Mouse (Mus musculus): ENCODE data around the gene Ttc7b.

The Ttc7b gene

DNA sequence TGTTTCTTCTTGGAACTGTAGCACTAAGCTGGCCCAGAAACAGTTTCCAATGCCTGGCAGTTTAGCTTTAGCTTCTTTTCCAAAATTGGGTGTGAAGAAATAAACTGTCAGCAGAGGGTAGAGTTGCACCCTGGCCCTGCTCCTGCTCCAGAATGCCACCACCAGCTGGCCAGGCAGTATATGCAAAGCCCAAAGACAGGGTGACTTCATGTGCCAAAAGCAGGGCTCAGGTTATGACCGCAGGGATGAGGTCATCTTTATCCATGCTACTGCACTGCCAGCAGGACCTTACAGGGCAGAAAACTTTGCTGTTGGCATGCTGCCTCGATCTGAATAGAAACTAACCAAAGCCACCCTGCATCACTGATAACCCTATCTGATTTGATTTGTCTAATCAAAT lies 65.2 kb downstream of the Ttc7b start:
- no peak for DNase-seq (ENCODE audit: low read depth, low spot score)

DNA sequence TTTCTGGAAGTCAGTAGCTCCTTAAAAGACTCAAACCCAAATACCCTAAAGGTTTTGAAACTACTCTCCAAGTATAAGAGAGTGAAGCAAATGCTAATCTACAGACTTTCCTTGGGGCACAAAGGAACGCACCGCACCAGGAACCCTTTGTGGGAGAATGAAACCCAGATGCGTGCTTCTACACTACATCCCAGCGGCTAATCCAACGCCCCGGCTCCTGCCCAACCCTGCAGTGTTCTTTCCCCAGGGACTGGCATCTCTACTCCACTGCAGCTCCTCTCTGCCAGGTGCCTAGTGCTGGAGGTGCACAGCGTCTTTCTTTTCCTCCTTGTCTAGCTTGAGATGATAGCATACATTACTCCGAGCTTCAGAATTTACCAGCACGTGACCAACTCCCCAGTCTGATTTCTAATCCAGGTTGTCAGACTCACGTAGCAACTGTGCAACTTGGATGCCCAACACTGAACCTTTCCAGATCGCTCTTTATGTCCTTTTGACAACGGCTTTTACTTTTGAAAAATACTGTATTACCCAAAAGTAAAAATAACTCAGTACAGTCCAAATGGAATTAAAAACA lies 72.8 kb downstream of the Ttc7b start:
- no peak for DNase-seq (ENCODE audit: low read depth, low spot score)

DNA sequence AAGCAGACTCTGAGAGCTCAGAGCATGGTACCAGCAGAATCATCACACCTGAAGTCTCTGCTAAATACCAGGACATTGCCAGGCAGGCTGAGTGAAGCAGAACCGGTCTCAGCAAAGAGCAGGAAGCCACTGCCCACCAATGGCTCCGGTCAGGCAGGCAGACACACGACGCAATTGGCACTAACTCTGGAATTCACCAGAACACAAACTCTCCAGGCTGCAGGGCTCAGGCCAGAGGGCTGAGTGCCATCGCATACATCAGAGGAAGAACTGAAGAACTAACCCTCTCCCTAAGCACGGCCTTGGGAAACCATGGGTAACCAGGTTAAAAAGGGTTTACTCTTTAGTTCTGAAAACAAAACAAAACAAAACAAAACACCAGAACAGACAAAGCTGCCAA lies 73.5 kb downstream of the Ttc7b start:
- DNase-seq (ENCODE audit: low read depth, low spot score), result no peak

DNA sequence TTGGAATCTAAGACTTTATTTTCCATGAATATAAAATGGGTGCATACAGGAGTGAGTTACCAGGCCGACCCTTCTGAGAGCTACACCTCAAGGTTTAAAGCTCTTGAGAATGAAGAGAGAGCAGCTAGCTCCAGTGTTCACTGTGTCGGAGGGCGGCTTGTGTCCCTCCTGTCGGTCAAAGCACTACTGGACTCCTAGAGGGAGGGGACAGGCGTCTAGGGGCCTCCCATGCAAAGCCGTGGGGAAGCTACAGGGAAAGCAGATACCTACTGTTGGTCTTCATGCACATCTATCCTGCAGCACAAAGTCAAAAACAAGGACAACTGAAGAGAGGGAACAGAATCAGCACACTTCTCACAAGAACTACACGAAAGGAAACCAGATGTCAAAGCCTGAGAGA lies 74.9 kb downstream of the Ttc7b start:
- DNase-seq (ENCODE audit: low read depth, low spot score), result no peak

DNA sequence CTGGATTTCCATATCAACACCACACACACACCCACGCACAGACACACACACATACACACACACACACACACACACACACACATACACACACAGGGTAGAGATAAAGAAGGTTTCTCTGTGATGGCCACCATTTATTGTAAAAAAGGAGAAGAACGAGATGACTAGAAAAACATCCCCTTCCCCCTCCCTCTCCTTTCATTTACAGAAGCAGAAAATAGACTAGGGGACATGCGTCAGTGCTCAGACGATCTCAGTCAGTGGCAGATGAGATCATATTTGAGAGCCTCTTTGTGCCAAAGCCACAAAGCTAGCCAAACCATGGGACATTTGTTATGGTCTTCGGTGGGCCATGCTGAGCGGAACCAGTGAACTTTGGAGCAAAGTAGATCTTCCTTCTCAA lies 75.4 kb downstream of the Ttc7b start:
- DNase-seq (ENCODE audit: low read depth, low spot score), result no peak

DNA sequence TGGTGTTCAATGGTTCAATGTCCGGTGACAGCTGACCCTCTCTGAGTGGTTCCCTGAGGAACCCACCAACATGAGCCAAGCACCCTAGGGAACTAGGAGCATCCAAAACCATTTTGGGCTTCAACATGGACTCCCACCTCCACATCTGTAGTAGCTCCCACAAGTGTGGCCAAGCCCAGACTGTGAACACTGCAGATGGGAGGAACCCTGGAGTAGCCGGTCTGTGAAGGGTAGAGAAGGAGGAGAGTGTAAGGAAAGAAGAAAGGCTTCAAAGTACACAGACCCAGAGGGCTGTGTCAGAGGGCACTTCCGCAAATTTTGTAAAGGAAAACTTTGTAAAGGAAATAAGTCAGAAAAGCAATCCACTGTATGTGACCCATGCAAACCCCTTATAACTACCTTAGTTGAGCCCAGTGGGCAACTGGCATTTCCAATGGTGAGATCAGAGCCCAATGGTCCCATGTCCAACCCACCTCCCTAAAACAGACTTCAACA lies 75.9 kb downstream of the Ttc7b start:
- no peak for DNase-seq (ENCODE audit: low read depth, low spot score)

DNA sequence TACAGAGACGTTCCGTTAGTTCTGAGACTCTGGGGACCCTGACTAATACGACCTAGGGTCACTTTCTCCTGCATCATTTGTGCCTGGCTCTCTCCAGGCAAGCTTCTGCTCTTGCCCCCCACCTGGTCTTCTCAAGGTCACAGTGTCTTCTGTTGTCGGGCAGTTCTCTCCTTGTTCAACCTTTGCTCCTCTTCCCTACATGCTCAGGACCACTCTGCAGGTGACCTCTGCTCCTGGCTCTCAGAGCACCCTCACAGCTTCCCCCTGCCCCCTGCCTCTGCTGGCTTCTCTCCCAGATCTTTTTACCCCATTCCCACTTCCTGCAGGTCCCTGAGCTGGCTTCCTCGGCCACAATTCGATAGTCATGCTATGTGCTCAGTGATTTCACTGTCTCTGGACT lies 77.2 kb downstream of the Ttc7b start:
- DNase-seq (ENCODE audit: low read depth, low spot score), result no peak

DNA sequence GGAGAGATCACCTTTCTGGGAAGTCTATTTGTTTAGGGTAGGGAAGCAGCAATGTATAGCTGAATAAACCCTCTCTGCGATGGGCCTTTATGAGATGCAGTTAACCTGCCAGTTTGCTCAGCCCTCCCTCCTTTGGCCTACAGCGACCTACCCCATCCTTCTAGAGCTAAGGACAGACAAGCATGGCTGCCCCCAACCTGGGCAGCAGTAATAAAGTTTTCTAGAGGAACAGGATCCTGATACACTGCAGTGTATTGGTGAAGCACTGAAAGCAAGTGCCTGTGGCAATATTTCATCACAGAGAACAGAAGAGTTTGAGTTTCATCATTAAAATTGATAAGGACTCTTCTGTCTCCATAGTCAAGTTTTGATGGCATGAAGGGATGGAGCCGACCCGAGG lies 79.0 kb downstream of the Ttc7b start:
- no peak for DNase-seq (ENCODE audit: low read depth, low spot score)

DNA sequence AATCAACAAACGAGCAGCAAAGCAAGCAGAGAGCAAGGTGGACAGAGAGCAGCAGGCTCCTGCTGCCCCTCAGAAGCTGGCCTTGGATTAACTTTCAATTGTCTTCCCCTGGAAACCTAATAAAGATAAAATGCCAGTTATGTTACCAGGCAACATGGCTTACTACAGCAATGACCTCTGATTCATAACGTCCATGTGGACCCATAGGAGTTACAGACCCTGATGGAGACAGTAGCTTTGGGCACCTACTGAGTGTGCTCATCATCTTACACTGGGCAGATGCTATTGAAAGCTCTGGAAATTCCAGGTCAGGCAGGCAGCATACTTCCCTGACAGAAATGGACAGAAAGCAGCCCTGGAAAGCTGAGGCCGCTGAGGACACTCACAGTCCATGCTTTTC lies 80.7 kb downstream of the Ttc7b start:
- DNase-seq (ENCODE audit: low read depth, low spot score), result no peak

DNA sequence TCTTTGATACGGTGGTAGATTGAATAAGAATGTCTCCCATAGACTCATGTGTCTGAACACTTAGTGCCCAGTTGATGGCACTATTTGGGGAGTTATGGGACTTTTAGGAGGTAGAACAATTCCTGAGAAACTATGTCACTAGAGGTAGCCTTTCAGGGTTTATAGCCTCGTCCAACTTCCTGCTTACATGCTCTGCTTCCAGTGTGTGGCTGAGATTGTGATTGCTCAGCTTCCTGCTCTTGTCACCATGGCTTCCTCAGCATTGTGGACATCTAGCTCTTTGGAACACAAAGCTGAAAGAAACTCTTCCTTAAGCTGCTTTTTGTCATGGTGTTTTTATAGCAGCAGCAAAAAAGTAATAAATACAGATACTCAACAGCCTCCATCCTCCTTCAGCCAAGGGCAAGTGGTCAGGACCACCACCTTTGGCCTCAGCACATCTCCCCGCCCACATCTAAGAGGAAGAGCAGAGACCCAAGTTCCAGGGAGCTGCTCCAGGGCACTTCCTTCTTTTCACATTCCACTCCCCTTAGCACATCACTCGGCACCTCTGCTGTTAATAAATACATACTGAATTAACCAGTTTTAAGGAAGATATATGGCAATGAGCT lies 81.4 kb downstream of the Ttc7b start:
- DNase-seq (ENCODE audit: low read depth, low spot score), result no peak

DNA sequence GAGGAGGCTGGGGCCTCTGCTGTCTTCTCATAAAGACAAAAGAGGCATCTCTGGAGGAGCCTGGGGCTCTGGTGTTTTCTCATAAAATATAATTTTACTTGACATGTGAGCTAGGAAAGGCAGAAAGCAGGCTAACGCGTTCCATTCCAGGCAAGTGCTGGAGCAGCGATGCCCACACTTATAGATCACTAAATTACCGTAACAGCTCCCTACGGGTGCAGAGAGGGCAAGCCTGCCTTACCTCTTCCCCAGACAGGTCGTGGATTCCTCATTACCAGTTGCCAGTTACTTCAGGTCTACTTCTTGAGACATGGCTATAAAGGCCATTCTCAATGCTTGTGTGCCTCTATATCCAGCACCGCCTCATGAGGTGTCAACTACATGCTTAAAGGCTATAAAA lies 82.1 kb downstream of the Ttc7b start:
- DNase-seq (ENCODE audit: low read depth, low spot score), result no peak

DNA sequence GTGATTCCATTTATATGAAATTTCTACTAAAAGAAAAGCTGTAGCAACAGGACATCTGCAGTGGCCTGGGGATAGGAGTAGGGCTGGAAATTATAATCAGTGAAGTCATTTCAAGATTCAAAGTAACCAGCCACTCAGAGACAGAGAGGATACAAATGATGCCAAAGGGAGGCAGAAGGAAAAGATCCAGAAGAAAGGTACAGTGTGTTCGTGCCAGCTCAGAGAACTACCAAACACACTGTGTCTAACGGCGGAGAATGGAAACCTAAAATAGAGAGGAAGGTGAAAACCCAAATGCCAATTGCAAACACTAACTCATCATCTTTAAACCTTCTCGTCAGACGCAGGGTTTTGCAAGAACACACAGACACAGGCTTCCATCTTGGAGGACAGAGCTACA lies 82.8 kb downstream of the Ttc7b start:
- DNase-seq (ENCODE audit: low read depth, low spot score), result no peak

DNA sequence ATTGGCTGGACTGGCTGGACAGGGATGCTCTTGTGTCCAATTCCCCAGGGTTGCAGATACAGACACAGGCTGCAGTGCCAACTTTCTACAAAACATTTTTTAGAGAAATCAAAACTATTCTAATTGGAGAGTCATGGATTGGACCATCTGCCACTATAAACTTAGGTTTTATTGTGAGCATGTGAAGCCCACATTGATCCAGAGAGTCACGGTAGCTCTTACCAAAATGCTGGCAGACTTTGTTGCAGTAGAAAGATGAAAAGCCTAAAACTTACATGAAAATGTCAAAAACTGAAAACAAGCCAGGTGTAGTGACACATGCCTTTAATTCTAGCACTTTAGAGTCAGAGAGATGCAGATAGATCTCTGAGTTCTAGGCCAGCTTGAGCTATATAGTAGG lies 84.9 kb downstream of the Ttc7b start:
- DNase-seq (ENCODE audit: low read depth, low spot score), result no peak

DNA sequence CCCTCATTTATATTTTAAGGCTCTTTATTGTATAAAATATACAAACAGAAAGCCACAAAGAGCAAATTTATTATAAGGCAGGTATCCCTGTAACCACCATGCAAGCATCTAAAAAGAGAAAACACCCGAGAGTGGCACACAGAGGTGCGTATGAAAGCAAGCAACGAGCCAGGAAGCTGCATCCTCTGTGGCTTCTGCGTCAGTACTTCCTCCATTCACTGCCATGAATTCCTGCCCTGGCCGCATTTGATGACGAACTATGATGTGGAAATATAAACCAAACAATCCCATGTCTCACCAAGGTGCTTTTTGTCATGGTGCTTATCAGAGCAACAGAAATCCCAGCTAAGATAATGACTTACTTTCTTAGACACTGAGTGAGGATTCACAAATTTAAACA lies 88.8 kb downstream of the Ttc7b start:
- DNase-seq (ENCODE audit: low read depth, low spot score), result no peak

DNA sequence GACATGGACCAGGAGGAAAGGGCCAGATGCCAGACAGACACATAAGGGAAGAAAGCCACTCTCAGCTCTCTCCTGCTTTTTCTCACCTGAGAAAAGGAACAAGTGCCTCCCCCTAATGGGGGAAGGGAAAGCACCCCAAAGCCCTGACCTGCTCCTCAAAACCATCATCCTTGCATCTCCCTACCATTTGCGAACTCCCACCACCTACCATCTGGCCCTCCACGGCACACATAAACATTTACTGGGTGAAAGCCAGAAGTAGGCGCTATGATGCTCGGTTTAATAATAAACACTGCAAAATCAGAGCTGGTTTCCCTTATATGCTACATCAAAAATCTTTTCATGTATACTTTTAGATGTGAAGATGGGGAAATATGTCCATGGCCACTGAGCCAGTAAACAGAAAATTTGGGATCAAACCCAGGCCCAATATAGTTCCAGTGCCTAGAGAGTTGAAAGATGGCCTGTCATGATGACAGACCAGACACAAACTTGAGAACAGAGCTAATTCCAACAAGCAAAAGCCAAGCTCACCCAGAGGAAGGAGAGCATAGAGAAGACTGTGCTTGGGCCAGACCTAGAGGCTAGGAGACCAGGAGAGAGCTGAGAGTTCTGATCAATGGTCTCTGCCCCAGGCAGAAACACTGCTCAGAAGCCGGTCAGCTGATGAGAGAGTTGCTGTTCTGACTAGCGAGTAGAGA lies 91.1 kb downstream of the Ttc7b start:
- DNase-seq (ENCODE audit: low read depth, low spot score), result no peak

DNA sequence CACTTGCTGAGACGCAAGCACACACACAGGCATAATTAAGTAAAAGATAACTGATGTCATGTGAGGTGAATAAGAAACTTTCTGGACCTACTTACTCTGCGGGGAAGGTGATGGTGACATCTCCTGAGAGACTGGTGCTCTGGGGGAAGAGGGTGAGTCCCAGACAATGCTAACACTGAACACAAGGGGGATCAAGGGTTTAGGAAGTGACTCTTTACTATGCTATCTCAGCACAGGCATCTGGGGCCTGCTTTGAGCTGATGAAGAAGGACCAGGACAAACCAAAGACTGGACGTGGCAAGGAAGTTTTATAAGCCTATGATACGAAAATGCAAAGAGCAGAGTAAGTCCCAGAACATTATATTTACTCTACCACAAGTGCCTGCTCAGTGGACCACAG lies 92.4 kb downstream of the Ttc7b start:
- DNase-seq (ENCODE audit: low read depth, low spot score), result no peak

DNA sequence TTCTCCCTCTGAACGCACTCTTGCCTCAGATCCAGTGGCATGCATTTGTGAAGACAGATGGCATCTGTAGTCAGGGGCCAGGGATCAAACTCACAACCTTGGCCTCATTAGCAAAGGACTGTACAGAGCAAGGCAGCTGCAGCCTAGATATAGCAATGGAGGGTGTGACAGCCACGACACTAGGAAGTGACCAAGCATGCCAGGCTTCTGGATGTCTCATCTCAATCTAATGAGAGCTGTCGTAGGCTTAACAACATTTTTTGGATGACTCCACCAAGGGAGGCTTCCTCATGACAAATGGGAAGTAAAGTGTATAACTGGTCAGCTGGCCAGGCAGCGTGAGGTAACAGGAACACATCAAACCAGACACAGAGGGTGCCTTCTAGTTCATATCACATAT lies 94.4 kb downstream of the Ttc7b start:
- peak; percentile 23 for DNase-seq (ENCODE audit: low read depth, low spot score)

DNA sequence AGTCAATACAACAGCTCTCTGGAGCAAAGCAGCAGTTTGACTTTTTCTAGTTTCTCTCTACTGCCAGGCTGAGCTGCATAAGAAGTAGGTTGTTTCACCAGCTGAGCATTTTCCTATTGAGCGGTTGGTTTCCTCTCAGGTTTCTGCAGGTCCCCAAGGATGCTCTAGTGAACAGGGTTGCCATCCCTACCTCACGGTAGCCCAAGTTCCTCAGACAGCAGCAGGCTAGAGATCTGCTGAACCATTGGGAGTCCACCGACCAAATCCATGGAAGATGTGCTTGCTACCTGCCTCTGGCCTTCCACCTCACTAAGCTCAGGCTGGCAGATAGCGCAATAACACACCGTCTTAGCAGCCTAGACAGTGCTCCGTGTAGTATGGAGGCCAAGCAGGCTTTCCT lies 95.6 kb downstream of the Ttc7b start:
- no peak for DNase-seq (ENCODE audit: low read depth, low spot score)

DNA sequence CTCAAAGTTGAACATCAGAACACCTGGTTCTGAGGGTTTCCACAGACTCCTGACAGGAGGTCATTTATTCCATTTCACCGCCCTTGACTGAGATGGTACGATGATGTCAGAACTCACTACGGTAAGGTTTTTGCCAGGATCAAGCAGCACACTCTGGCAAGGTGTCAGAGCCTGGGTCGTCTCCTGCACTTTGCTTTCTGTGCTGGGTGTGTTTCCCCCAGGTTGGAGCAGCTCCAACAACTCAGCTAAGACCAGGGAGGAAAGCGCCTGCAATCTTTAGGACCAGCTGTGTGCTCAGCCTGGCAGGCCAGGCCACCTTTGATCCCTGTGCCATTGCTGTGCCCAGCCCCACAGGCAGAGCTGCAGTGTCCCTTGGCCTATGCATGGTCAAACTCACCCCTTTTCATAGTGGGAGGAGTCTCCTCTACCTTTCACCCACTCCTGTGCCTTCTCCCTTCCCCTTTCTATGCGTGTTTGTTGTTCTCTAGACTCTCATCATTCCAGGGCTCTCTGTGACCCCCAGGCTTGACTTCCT lies 98.3 kb downstream of the Ttc7b start:
- no peak for DNase-seq (ENCODE audit: low read depth, low spot score)

DNA sequence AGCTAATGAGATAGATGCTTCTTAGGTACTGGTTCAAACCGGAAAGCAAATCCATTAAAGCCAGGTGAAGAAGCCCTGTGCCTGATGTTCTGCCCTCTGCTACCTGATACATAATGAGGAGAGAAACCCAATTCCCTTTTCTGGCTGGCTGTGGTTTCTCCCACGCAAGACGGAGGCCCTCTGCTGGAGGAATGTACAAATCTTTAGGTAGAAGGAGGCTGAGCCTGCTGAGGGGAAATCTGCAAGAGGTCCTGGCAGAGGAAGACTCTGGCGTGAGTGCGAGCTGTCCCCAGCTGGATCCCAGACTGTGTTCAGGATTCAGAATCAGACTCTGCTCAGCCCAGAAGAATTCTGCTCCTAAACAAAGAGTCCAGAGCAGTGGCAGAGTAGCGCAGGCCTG lies 99.1 kb downstream of the Ttc7b start:
- DNase-seq (ENCODE audit: low read depth, low spot score), result peak; percentile 46

DNA sequence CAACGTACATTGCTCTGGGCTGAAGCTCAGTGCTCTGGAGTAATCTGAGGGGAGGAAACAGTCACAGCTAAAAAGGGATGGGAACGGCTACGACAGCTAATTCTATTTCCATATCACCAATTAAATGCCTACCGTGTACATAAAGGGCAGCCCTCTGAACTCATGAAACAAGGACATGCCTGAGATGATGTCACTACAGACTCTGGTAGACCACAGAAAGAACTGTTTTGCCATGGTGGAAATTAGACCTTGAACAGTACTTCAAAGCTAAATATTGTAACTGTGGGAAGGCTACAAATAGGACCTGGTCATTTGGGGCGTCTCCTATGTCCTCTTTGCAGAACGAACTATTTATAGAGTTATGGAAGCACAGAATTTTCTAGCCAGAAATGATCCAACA lies 99.7 kb downstream of the Ttc7b start:
- DNase-seq (ENCODE audit: low read depth, low spot score), result no peak

DNA sequence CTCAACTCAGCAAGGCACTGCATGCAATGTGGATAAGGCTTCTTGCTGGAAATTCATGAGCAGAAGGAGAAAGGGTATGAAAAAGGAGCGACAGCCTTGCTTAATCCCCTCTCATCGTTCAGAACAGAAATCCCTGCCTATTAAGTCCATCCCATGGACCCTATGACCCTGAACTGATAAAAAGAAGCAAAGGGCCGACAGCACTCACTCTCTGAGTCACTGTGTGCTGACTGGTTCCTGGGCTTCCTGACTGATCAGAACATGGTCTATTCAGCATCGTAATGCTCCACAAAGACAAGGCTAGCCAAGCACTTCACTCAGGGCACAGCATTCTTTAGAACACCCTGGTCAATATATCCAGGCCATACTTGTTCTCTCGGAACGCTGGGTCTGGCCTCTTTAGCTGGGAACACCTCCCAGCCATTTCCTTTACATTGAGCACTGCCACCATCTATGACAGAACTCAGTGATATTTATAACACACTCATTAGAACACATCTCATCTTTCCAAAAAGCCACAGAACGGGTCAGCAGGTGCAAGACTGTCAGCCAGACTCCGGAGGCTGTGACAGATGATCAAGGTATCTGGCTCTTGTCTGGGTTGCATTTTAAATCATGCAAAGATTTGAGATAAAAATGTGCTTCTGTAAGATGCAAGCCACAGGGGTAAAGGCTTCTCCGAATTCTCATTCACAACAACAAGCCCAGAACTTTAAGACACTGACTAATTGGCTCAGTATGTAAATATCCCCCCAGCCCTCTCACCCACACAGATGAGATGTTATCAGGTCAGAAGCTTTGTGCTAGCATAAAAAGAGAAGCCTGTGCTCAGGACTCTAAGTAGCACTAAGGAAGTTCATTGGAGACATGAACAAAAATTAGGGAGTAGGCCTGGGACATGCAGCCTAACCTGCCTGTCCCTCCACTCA lies 100.4 kb downstream of the Ttc7b start:
- no peak for DNase-seq (ENCODE audit: low read depth, low spot score)
